Mouse (Mus musculus) thymus, postnatal 14 days (tissue): Measurements from ENCODE around the gene Zfp260.

ENCODE experiments used
- DNase-seq: peaks from one replicate; pipeline ENCODE4 v3.0.0; 2021

Zfp260 gene

DNA sequence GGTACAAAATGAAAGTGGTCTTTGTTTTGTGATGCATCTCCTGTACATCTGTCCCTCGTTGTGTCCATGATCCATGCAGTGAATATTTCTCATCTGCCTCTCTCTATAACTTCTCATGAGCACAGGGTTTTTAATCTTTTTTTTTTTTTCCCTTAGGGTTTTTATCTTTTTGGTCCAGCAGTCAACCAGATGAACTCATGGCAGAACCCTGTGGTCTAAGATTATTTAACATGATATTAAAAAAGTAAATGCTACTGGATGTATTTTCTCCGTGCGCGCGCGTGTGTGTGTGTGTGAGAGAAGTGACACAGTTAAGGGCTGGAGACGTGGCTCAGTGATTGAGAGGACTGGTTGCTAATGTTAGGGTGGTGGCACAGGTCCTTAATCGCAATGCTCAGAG is 35.3 kb downstream of the Zfp260 start:
- DNase-seq, result no peak

DNA sequence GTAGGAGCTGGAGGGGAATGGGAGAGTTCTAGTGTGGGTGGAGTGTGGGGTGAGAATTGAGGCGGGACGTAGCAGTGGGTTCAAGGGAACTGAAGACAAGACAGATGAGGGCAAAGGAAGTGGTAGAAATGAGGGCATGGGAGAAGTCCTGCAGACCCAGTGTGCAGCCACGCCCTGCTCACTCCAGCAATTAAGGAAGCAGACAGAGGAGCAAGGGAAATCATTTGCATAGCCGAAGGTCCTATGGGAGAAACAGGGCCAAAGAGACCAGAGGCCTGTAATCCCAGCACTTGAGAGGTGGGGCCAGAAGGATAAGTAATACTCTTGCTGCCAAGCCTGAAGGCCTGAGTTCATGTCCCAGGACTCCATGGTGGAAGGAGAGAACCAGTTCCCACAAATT is 37.8 kb downstream of the Zfp260 start:
- DNase-seq, result no peak

DNA sequence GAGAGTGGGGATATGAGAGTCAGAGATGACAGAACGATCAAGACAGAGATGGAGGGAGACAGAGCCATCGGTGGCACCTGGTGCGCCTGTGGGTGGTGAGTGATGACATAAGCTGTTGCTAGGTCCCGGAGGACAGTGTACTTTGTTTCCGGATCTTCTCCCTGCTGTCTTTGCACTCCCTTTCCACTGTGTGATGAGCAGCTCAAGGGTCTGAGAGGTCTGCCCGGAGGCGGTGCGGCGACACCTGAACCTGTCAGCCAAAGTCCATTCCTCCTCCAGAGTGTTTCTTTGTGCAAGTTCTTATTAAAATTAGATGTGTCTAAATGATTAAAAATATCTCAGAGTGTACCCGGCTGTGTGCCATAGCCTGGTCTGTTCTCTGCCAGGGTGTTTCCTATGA is 42.2 kb downstream of the Zfp260 start:
- no peak for DNase-seq

DNA sequence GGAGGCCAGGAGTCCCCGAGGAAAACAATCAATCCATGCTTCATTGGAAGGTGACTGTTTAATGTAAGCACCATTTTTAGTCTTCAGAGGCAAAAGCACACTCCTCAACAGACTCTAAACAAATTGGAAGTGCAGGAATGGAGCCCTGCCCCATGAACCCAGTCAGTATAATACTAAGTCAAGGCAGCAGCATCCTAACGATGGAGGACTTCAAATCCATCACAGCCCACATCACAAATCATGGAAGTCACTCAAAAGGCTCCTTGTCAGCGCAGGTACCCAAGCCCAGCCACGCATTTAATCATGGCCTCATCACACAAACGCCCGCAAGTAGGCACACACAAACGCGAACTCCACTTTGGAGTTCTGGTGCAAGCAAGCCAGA is 48.6 kb downstream of the Zfp260 start:
- DNase-seq, result no peak

DNA sequence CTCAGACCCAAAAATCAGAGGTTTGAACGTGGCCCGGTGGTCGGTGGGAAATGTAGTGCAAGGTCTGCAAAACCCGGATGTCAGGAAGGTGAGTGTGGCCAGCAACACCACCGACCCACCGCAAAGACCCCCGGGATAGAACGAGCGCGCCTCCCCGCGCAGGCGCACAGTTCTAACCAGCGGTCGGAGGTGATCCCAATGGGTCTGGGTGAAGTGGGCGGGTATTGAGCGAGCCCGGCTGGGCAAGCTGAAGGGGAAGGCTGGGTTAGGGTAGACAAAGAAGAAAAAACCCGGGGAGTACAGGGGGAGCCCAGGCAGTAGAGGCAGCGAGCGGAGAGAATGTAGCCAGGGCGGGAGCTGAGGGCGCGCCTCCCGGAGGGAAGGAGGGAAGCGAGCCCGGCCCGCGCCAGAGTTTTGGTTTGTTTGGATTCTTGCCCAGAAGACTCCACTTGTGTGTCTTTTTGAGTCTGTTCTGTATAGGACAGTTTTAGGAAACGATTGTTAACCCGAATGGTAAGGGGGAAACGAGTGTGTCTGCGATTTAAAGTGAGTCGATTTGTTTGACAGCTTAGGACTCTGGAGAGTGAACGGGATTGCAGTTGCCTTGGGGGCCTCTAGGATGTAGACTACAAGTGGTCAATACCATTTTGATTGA is 49.1 kb downstream of the Zfp260 start:
- peak; percentile 75 for DNase-seq

DNA sequence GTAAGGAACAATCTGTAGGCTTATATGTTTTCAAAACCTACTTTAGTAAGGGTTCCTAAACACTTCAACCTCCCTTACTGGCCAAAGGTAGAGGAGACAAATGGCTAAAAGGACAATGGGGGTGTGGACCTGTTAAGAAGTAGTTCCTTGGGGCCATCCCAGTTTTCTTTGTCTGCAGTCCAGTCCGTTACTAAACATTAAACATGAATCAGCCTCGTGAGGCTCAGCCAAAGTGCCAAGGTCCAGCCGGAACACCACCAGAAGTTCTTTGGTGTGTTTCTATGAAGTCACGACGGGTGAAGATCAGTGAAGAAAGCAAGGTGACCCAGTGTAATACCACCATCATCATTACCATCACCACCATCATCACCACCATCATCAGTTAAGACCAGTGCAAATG is 52.4 kb downstream of the Zfp260 start:
- no peak for DNase-seq

DNA sequence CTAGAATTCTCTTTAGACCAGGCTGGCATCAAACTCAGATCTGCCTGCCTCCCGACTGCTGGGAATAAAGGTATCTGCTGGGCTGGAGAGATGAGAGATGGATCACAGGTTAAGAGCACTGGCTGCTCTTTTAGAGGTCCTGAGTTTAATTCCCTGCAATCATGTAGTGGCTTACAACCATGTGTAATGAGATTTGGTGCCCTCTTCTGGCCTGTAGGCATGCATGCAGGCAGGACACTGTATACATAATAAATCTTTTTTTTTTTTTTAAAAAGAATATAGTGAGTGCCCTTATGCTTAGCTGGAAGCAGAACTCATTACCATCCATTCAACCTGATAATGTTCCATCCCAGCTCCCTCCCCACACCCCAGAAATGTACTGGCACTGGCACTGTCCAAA is 59.5 kb downstream of the Zfp260 start:
- DNase-seq, result no peak

DNA sequence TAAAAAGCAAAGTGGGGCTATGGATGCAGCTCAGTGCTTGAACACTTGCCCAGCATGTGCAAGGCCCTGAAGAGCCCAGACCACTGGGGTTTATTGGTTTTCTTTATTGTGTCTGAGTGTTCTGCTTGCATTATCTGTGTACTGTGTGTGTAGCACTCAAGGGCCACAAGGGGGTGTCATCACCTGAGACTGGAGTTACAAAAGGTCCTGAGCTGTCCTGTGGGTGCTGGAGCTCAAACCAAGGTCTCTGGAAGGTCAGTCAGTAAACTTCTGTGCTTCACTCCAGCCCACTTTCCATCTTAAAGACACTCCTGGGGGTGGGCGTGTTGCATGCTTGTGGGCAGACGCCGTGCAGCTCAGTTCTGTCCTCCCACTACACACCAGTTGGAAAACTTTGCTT is 60.9 kb downstream of the Zfp260 start:
- DNase-seq, result no peak
